Mouse (Mus musculus) midbrain, embryonic 10.5 days (tissue): Measurements from ENCODE around the gene Frrs1l. TPM values are rescaled to one million over a fixed set of nuclear protein-coding genes. Genes with fewer than 3 reads are reported as not detected.

Source experiments
- DNase-seq: peaks from one replicate; pipeline ENCODE4 v3.0.0-alpha.2; 2017; ENCODE audit warnings: low spot score
- H3K27ac ChIP-seq: fragments of 300-500 bp; sonication (generic); replicated peaks from 2 replicates; pipeline ENCODE4 v1.5.1; 2016; ENCODE audit warnings: mild to moderate bottlenecking
- H3K27me3 ChIP-seq: fragments of 300-500 bp; sonication (generic); 2 replicates; pipeline ENCODE4 v1.6.1; 2016; ENCODE audit warnings: low read depth, mild to moderate bottlenecking; ENCODE audit not compliant: poor library complexity, severe bottlenecking
- H3K36me3 ChIP-seq: fragments of 300-500 bp; sonication (generic); 2 replicates; pipeline ENCODE4 v1.6.1; 2016; ENCODE audit warnings: mild to moderate bottlenecking, moderate library complexity
- H3K4me1 ChIP-seq: fragments of 300-500 bp; sonication (generic); 2 replicates; pipeline ENCODE4 v1.6.1; 2016
- H3K4me3 ChIP-seq: fragments of 300-500 bp; sonication (generic); 2 replicates; pipeline ENCODE4 v1.5.1; 2016; ENCODE audit warnings: mild to moderate bottlenecking, moderate library complexity
- H3K9me3 ChIP-seq: fragments of 300-500 bp; sonication (generic); replicated peaks from 2 replicates; pipeline ENCODE4 v1.6.1; 2016; ENCODE audit warnings: mild to moderate bottlenecking
- WGBS: fragments of 180-500 bp; shearing (Covaris S2); methylation state at CpG from one replicate; pipeline ENCODE4 v1.1.7; 2016; 5-methylcytosine and 5-hydroxymethylcytosine counted together
- polyA plus RNA-seq: library from polyadenylated mRNA; unstranded; fragments of >200 nt; fragmentation: Nextera tagmentation; extraction: Ambion mirVana; gene quantifications from 2 replicates; pipeline ENCODE4 v1.2.1, GENCODE M21; 2016

Frrs1l gene
- polyA plus RNA-seq, 1 experiment from 2014 or later, result 2.0 TPM

- no peaks in the 10 kb centered on the region for H3K27me3 ChIP-seq
- no peak for DNase-seq
- H3K4me3 ChIP-seq, result no peak overlapping the region
- peaks cover 84% of the 10 kb centered on the region for H3K36me3 ChIP-seq
- WGBS, result 50% methylated on average over 7 of the region's 7 CpGs
- 0 out of 2 replicates have a peak, but pooled peaks cover 3% of the 10 kb centered on the region for H3K4me1 ChIP-seq
- no peaks in the 10 kb centered on the region for H3K9me3 ChIP-seq
- H3K27ac ChIP-seq, result no peak overlapping the region
These were observed 58.1 kb downstream of the Frrs1l start for GRCm38 (mm10) chr4:56932096-56932495.

- Histone ChIP-seq H3K36me3 (peaks cover 84% of the 10 kb centered on the region), H3K27ac (no peak overlapping the region), H3K27me3 (no peaks in the 10 kb centered on the region), H3K4me3 (no peak overlapping the region), H3K9me3 (no peaks in the 10 kb centered on the region), H3K4me1 (0 out of 2 replicates have a peak, but pooled peaks cover 3% of the 10 kb centered on the region)
- WGBS, result 94% methylated on average over 4 of the region's 4 CpGs
- no peak for DNase-seq
These were observed 59.9 kb downstream of the Frrs1l start for GRCm38 (mm10) chr4:56930312-56930711.

- H3K36me3 ChIP-seq, result peaks cover 84% of the 10 kb centered on the region
- no peak for DNase-seq
- whole genome bisulfite sequencing, result 85% methylated on average over 4 of the region's 4 CpGs
These were observed 63.2 kb downstream of the Frrs1l start for GRCm38 (mm10) chr4:56926971-56927370.

GRCm38 (mm10) chr4:56922229-56922628, 68.0 kb downstream of the Frrs1l start:
- H3K36me3 ChIP-seq, result peaks cover 78% of the 10 kb centered on the region
- WGBS, result 95% methylated on average over 11 of the region's 11 CpGs

More at GRCm38 (mm10) chr4:56926971-56927370, 63.2 kb downstream of the Frrs1l start:
- Histone ChIP-seq H3K27me3 (no peaks in the 10 kb centered on the region), H3K4me1 (no peaks in the 10 kb centered on the region), H3K9me3 (no peaks in the 10 kb centered on the region), H3K27ac (no peak overlapping the region), H3K4me3 (no peak overlapping the region)

GRCm38 (mm10) chr4:56915732-56916325, 74.4 kb downstream of the Frrs1l start:
- H3K36me3 ChIP-seq, result peaks cover 75% of the 10 kb centered on the region
- WGBS, result 94% methylated on average over 15 of the region's 15 CpGs

More at GRCm38 (mm10) chr4:56922229-56922628, 68.0 kb downstream of the Frrs1l start:
- H3K4me1 ChIP-seq, result no peaks in the 10 kb centered on the region
- no peaks in the 10 kb centered on the region for H3K9me3 ChIP-seq
- H3K27me3 ChIP-seq, result no peaks in the 10 kb centered on the region
- no peak overlapping the region for H3K4me3 ChIP-seq
- no peak for DNase-seq
- H3K27ac ChIP-seq, result no peak overlapping the region

GRCm38 (mm10) chr4:56914761-56915160, 75.4 kb downstream of the Frrs1l start:
- Histone ChIP-seq H3K27me3 (no peaks in the 10 kb centered on the region), H3K27ac (no peak overlapping the region), H3K4me1 (no peaks in the 10 kb centered on the region), H3K9me3 (no peaks in the 10 kb centered on the region), H3K4me3 (no peak overlapping the region), H3K36me3 (peaks cover 77% of the 10 kb centered on the region)
- WGBS, result 83% methylated on average over 1 of the region's 1 CpGs
- DNase-seq, result no peak

More at GRCm38 (mm10) chr4:56915732-56916325, 74.4 kb downstream of the Frrs1l start:
- H3K4me3 ChIP-seq, result no peak overlapping the region
- no peak overlapping the region for H3K27ac ChIP-seq
- H3K9me3 ChIP-seq, result no peaks in the 10 kb centered on the region
- DNase-seq, result no peak
- no peaks in the 10 kb centered on the region for H3K27me3 ChIP-seq
- H3K4me1 ChIP-seq, result no peaks in the 10 kb centered on the region

- Histone ChIP-seq H3K9me3 (no peaks in the 10 kb centered on the region), H3K36me3 (peaks cover 79% of the 10 kb centered on the region), H3K4me1 (no peaks in the 10 kb centered on the region), H3K27ac (no peak overlapping the region), H3K4me3 (no peak overlapping the region), H3K27me3 (no peaks in the 10 kb centered on the region)
- WGBS, result 94% methylated on average over 6 of the region's 6 CpGs
- DNase-seq, result no peak
These were observed 75.9 kb downstream of the Frrs1l start for GRCm38 (mm10) chr4:56914338-56914737.

GRCm38 (mm10) chr4:56912382-56913001, 77.7 kb downstream of the Frrs1l start:
- no peak overlapping the region for H3K27ac ChIP-seq
- peaks cover 90% of the 10 kb centered on the region for H3K36me3 ChIP-seq
- no peaks in the 10 kb centered on the region for H3K9me3 ChIP-seq
- no peak for DNase-seq
- no peak overlapping the region for H3K4me3 ChIP-seq
- WGBS, result 87% methylated on average over 7 of the region's 7 CpGs
- H3K27me3 ChIP-seq, result no peaks in the 10 kb centered on the region
- no peaks in the 10 kb centered on the region for H3K4me1 ChIP-seq

- WGBS, result 86% methylated on average over 3 of the region's 3 CpGs
- Histone ChIP-seq H3K9me3 (no peaks in the 10 kb centered on the region), H3K27me3 (no peaks in the 10 kb centered on the region), H3K4me3 (no peak overlapping the region), H3K27ac (no peak overlapping the region), H3K4me1 (no peaks in the 10 kb centered on the region), H3K36me3 (peaks cover 90% of the 10 kb centered on the region)
- no peak for DNase-seq
These were observed 80.6 kb downstream of the Frrs1l start for GRCm38 (mm10) chr4:56909568-56909967.

- Histone ChIP-seq H3K27me3 (no peaks in the 10 kb centered on the region), H3K36me3 (peaks cover 94% of the 10 kb centered on the region), H3K4me3 (no peak overlapping the region), H3K27ac (no peak overlapping the region), H3K4me1 (no peaks in the 10 kb centered on the region), H3K9me3 (no peaks in the 10 kb centered on the region)
- 95% methylated on average over 5 of the region's 5 CpGs for WGBS
- DNase-seq, result no peak
These were observed 82.5 kb downstream of the Frrs1l start for GRCm38 (mm10) chr4:56907671-56908070.

Other genes with a start within 250 kb of the Frrs1l start
- gene Actl7b, start 248.9 kb downstream of the Frrs1l start, polyA plus RNA-seq, result not detected in 2 replicates
- gene Actl7a, start 247.0 kb downstream of the Frrs1l start, polyA plus RNA-seq, result not detected in 2 replicates
- gene Elp1, start 188.1 kb downstream of the Frrs1l start, polyA plus RNA-seq, result 80.1 and 87.7 TPM in 2 replicates
- 25.7 and 26.1 TPM in 2 replicates for gene Fam206a, start 188.0 kb downstream of the Frrs1l start, polyA plus RNA-seq
- gene Ctnnal1, start 125.2 kb downstream of the Frrs1l start, polyA plus RNA-seq, result 28.6 and 29.6 TPM in 2 replicates
- gene Tmem245, start 43.0 kb downstream of the Frrs1l start, polyA plus RNA-seq, result 11.9 and 12.9 TPM in 2 replicates
- gene Epb41l4b, start 153.0 kb upstream of the Frrs1l start, polyA plus RNA-seq, result 0.37 and 0.52 TPM in 2 replicates